In the genomic region with DNA sequence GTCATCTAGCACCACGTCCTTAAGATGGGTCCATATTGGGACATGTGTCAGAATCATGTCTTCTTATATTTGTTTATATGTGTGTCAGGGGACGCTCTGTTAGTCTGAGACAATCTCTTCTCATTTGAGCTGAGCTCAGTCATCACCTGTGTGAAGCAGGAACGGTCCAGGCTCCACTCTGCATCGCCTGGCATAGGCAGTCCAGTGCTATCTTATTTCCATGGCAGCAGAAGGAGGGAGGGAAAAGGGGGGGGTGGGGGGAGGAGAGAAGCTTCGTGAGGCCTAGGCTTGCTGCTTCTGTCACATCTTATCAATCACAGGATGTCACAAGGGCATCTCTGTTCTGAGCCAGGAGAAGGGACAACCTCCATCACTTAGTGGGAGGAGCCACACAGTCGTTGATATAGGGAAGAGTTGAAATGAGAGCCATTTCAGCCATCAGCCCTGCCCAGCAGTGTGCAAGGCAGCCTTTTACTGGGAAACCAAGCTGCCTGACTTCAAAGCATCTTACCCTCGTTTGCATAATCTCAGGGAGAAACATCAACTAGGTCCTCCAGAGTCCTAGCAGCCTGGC, we compare ENCODE assay signal across 28 mouse cellular contexts. TPM values are rescaled to one million over a fixed set of nuclear protein-coding genes. Genes with fewer than 3 reads are reported as not detected.
A peak's percentile ranks its signal among the peaks of the same experiment; 100 is the strongest.
DNase-seq lines count a peak whose midpoint lies in the region; ATAC-seq lines count a peak whose summit lies in the region.
"Had no signal": no experiment of that assay in that cellular context is flagged by ENCODE, and none has a peak within 500 bp of the region (broad histone marks: within the 10 kb centered on the region; RNA-seq: fewer than 3 reads in every experiment).

No protein-coding gene starts in this region.

- H3K4me3 ChIP-seq in hindbrain, embryonic 13.5 days, result no peak overlapping the region
- H3K4me3 ChIP-seq in hindbrain, embryonic 12.5 days, result no peak overlapping the region
- H3K4me3 ChIP-seq in midbrain, embryonic 13.5 days (replicated peaks), result no peak overlapping the region
- H3K4me3 ChIP-seq: layer of hippocampus, adult 2 months; limb, embryonic 13.5 days; liver, embryonic 13.5 days; neural tube, embryonic 12.5 days had no signal

- no peaks in the 10 kb centered on the region for H3K9me3 ChIP-seq in hindbrain, embryonic 13.5 days
- H3K9me3 ChIP-seq in hindbrain, embryonic 12.5 days (replicated peaks), result peaks cover 5% of the 10 kb centered on the region; the same call in 1 of the 2 replicates
- peaks cover 10% of the 10 kb centered on the region; the same call in 1 of the 2 replicates for H3K9me3 ChIP-seq in midbrain, embryonic 13.5 days
- H3K9me3 ChIP-seq: liver, embryonic 13.5 days; neural tube, embryonic 12.5 days had no signal

- H3K27me3 ChIP-seq in hindbrain, embryonic 13.5 days, result no peaks in the 10 kb centered on the region
- H3K27me3 ChIP-seq in hindbrain, embryonic 12.5 days, result no peaks in the 10 kb centered on the region
- H3K27me3 ChIP-seq in midbrain, embryonic 13.5 days, result no peaks in the 10 kb centered on the region
- H3K27me3 ChIP-seq: limb, embryonic 13.5 days; liver, embryonic 13.5 days; neural tube, embryonic 12.5 days; Patski had no signal

- H3K4me2 ChIP-seq in hindbrain, embryonic 13.5 days, result no peak overlapping the region
- H3K4me2 ChIP-seq in hindbrain, embryonic 12.5 days (replicated peaks), result no peak overlapping the region
- no peak overlapping the region for H3K4me2 ChIP-seq in midbrain, embryonic 13.5 days (replicated peaks)
- H3K4me2 ChIP-seq: limb, embryonic 13.5 days; liver, embryonic 13.5 days; lung, embryonic 14.5 days; neural tube, embryonic 12.5 days had no signal

- ATAC-seq in hindbrain, embryonic 13.5 days (ENCODE audit: low FRiP score), result 0 out of 2 replicates have a peak, but pooled peaks have one; percentile 57
- no peak for ATAC-seq in hindbrain, embryonic 12.5 days (ENCODE audit: low FRiP score)
- ATAC-seq in midbrain, embryonic 13.5 days, result peak; percentile 86
- ATAC-seq in megakaryocyte-erythroid progenitor cell, adult 5-6 weeks (replicated peaks; ENCODE audit: low FRiP score, low TSS enrichment, poor library complexity, severe bottlenecking), result no peak
- ATAC-seq: activated CD4-positive, CD25-positive, alpha-beta regulatory T cell, adult 4 months; CD4-positive, CD25-positive, alpha-beta regulatory T cell, adult 4 months; Patski had no signal

- H3K36me3 ChIP-seq in hindbrain, embryonic 13.5 days, result no peaks in the 10 kb centered on the region
- no peaks in the 10 kb centered on the region for H3K36me3 ChIP-seq in hindbrain, embryonic 12.5 days
- H3K36me3 ChIP-seq in midbrain, embryonic 13.5 days, result no peaks in the 10 kb centered on the region
- H3K36me3 ChIP-seq: limb, embryonic 13.5 days; liver, embryonic 13.5 days; neural tube, embryonic 12.5 days had no signal

- DNase-seq in embryo, embryonic 10 days (ENCODE audit: low spot score), result peak; percentile 14
- DNase-seq in embryo, embryonic 10.5 days (ENCODE audit: low spot score), result no peak
- DNase-seq in lung, postnatal 4 days, result no peak
- DNase-seq: adrenal gland, postnatal 10 days; cerebellum, adult 11-12 months; cerebellum, postnatal 25 days; gastrocnemius, postnatal 14 days; kidney, adult 18-20 months; layer of hippocampus, postnatal 36 days; liver, embryonic 13.5 days; lung, embryonic 14.5 days; lung, postnatal 36 days; thymus, postnatal 14 days had no signal

- 43% methylated on average over 7 of the region's 7 CpGs for WGBS in hindbrain, embryonic 13.5 days
- WGBS in hindbrain, embryonic 12.5 days, result 45% methylated on average over 7 of the region's 7 CpGs
- 36% methylated on average over 7 of the region's 7 CpGs for WGBS in midbrain, embryonic 13.5 days

- H3K9ac ChIP-seq in hindbrain, embryonic 13.5 days, result no peak overlapping the region
- no peak overlapping the region for H3K9ac ChIP-seq in hindbrain, embryonic 12.5 days
- H3K9ac ChIP-seq in midbrain, embryonic 13.5 days (replicated peaks), result no peak overlapping the region
- H3K9ac ChIP-seq: limb, embryonic 13.5 days; liver, embryonic 13.5 days; lung, embryonic 14.5 days; neural tube, embryonic 12.5 days had no signal

- peaks cover 7% of the 10 kb centered on the region; the same call in 1 of the 2 replicates for H3K4me1 ChIP-seq in hindbrain, embryonic 13.5 days (replicated peaks)
- H3K4me1 ChIP-seq in hindbrain, embryonic 12.5 days, result peaks cover 7% of the 10 kb centered on the region; the same call in 1 of the 2 replicates
- H3K4me1 ChIP-seq in midbrain, embryonic 13.5 days (replicated peaks), result peaks cover 12% of the 10 kb centered on the region
- H3K4me1 ChIP-seq: limb, embryonic 13.5 days; liver, embryonic 13.5 days; neural tube, embryonic 12.5 days had no signal

- no peak overlapping the region for H3K27ac ChIP-seq in hindbrain, embryonic 13.5 days
- no peak overlapping the region for H3K27ac ChIP-seq in hindbrain, embryonic 12.5 days
- H3K27ac ChIP-seq in midbrain, embryonic 13.5 days, result 0 out of 2 replicates have a peak overlapping the region, but pooled peaks have one; percentile 30
- H3K27ac ChIP-seq: kidney, postnatal 0 days; layer of hippocampus, adult 2 months; limb, embryonic 13.5 days; liver, embryonic 13.5 days; neural tube, embryonic 12.5 days had no signal

RNA-seq across cellular contexts. Expression of a gene that starts 37.5 kb away (rescaled TPM):
- not detected in 2 replicates for polyA plus RNA-seq in hindbrain, embryonic 13.5 days (2015; fragmentation: Nextera tagmentation; extraction: Ambion mirVana)
- not detected in 2 replicates for polyA plus RNA-seq in hindbrain, embryonic 12.5 days (2016; fragmentation: Nextera tagmentation; extraction: Ambion mirVana)
- polyA plus RNA-seq in midbrain, embryonic 13.5 days (2015; fragmentation: Nextera tagmentation; extraction: Ambion mirVana), result not detected in 2 replicates
- not detected in 2 replicates for total RNA-seq in megakaryocyte-erythroid progenitor cell, adult 5-6 weeks (2014; fragmentation: Nextera tagmentation)
- total RNA-seq in megakaryocyte-erythroid progenitor cell, adult 5-6 weeks (2017), result not detected in 2 replicates
- total RNA-seq: adrenal gland, postnatal 10 days; ES-E14; gastrocnemius, postnatal 14 days had no signal
- polyA plus RNA-seq: activated CD4-positive, CD25-positive, alpha-beta regulatory T cell, adult 4 months; CD4-positive, CD25-positive, alpha-beta regulatory T cell, adult 4 months; embryonic facial prominence, embryonic 11.5 days; heart, postnatal 0 days; kidney, postnatal 0 days; limb, embryonic 13.5 days; liver, embryonic 13.5 days; lung, embryonic 14.5 days; neural tube, embryonic 12.5 days; Patski; small intestine, adult 2 months had no signal

RNA-seq across cellular contexts. Expression of a gene that starts 52.2 kb away (rescaled TPM):
- polyA plus RNA-seq in hindbrain, embryonic 13.5 days (2015; fragmentation: Nextera tagmentation; extraction: Ambion mirVana), result 57.4 and 59.7 TPM in 2 replicates
- 35.1 and 36.6 TPM in 2 replicates for polyA plus RNA-seq in hindbrain, embryonic 12.5 days (2016; fragmentation: Nextera tagmentation; extraction: Ambion mirVana)
- 49.0 and 53.3 TPM in 2 replicates for polyA plus RNA-seq in midbrain, embryonic 13.5 days (2015; fragmentation: Nextera tagmentation; extraction: Ambion mirVana)
- 0.12 and 0.26 TPM in 2 replicates for total RNA-seq in megakaryocyte-erythroid progenitor cell, adult 5-6 weeks (2014; fragmentation: Nextera tagmentation)
- not detected in 2 replicates for total RNA-seq in megakaryocyte-erythroid progenitor cell, adult 5-6 weeks (2017)

Comparison
In these comparisons a context has a peak if more than half of its experiments do, and no peak if none do; other contexts are left out.
1. ATAC-seq: peak in hindbrain, embryonic 13.5 days (single experiment) and midbrain, embryonic 13.5 days (single experiment); none in hindbrain, embryonic 12.5 days (single experiment) and megakaryocyte-erythroid progenitor cell, adult 5-6 weeks (single experiment).